12 mouse cellular contexts compared by ENCODE assay signal in genomic region chr9:66988198-66988887, GRCm38 (mm10). TPM values are rescaled to one million over a fixed set of nuclear protein-coding genes. Genes with fewer than 3 reads are reported as not detected.
A peak's percentile ranks its signal among the peaks of the same experiment; 100 is the strongest.
DNase-seq lines count a peak whose midpoint lies in the region; ATAC-seq and TF ChIP-seq lines count a peak whose summit lies in the region.
"Had no signal": no experiment of that assay in that cellular context is flagged by ENCODE, and none has a peak within 500 bp of the region (broad histone marks: within the 10 kb centered on the region; RNA-seq: fewer than 3 reads in every experiment).

No protein-coding gene starts in this region.

- H3K9me3 ChIP-seq in kidney, embryonic 14.5 days (ENCODE audit: control insufficient read depth, low read length) = no peaks in the 10 kb centered on the region
- no peaks in the 10 kb centered on the region for H3K9me3 ChIP-seq in liver, embryonic 16.5 days (replicated peaks; ENCODE audit: control insufficient read depth, low read length)
- H3K9me3 ChIP-seq: midbrain, embryonic 12.5 days had no signal

- peak; percentile 45 for ATAC-seq in kidney, embryonic 14.5 days (ENCODE audit: low FRiP score, low TSS enrichment)
- ATAC-seq in Patski = peak; percentile 14
- ATAC-seq in erythroblast, adult 5-6 weeks (replicated peaks; ENCODE audit: low FRiP score, poor library complexity, severe bottlenecking) = peak; percentile 70
- ATAC-seq in liver, embryonic 16.5 days (ENCODE audit: low read depth) = peak; percentile 89

- peaks cover 9% of the 10 kb centered on the region for H3K4me1 ChIP-seq in kidney, embryonic 14.5 days (ENCODE audit: control insufficient read depth, insufficient read depth, low read length)
- H3K4me1 ChIP-seq in liver, embryonic 16.5 days (ENCODE audit: control insufficient read depth, low read depth, low read length) = peaks cover 44% of the 10 kb centered on the region
- H3K4me1 ChIP-seq: midbrain, embryonic 12.5 days had no signal

- CTCF ChIA-PET in Patski (lab: Charles Lee) = interaction anchor here (0.7 to 3.6 kb wide), 8 partner anchors 9 to 224 kb away, joined by 3 to 9 read pairs (median 6); no protein-coding TSS in a partner anchor

- POLR2A ChIA-PET in Patski (lab: Charles Lee) = interaction anchor here (1.0 to 2.6 kb wide), 5 partner anchors 13 to 60 kb away, joined by 3 to 16 read pairs (median 6); partner anchors contain the start of gene Tpm1

- H3K9ac ChIP-seq in kidney, embryonic 14.5 days (ENCODE audit: low read depth, low read length) = no peak overlapping the region
- peak overlapping the region; percentile 48 for H3K9ac ChIP-seq in liver, embryonic 16.5 days (ENCODE audit: low read depth, low read length)
- H3K9ac ChIP-seq: midbrain, embryonic 12.5 days had no signal

- H3K27ac ChIP-seq in kidney, embryonic 14.5 days (ENCODE audit: low read depth, low read length) = peak overlapping the region; percentile 93
- peak overlapping the region; percentile 79 for H3K27ac ChIP-seq in liver, embryonic 16.5 days (ENCODE audit: low read length)
- H3K27ac ChIP-seq: midbrain, embryonic 12.5 days had no signal

- 56% methylated on average over 11 of the region's 11 CpGs for WGBS in kidney, embryonic 14.5 days
- WGBS in liver, embryonic 16.5 days (ENCODE audit: insufficient replicate concordance) = 39% methylated on average over 11 of the region's 11 CpGs

- H3K36me3 ChIP-seq in kidney, embryonic 14.5 days (ENCODE audit: control insufficient read depth, insufficient read depth, low read length) = no peaks in the 10 kb centered on the region
- H3K36me3 ChIP-seq in liver, embryonic 16.5 days (ENCODE audit: control insufficient read depth, insufficient read depth) = no peaks in the 10 kb centered on the region
- H3K36me3 ChIP-seq: midbrain, embryonic 12.5 days had no signal

- DNase-seq in kidney, postnatal 14 days = no peak
- no peak for DNase-seq in Patski (ENCODE audit: low read depth, low spot score)
- DNase-seq in right cerebral cortex, postnatal 4 days = no peak
- no peak for DNase-seq in thymus, postnatal 10 days (ENCODE audit: low spot score in 2 of 2)
- DNase-seq in Muller cell, postnatal 12 days (ENCODE audit: inconsistent ontology term) = no peak
- DNase-seq: gastrocnemius, postnatal 36 days; retina, postnatal 1 day; thymus, postnatal 14 days had no signal

- H3K27me3 ChIP-seq in kidney, embryonic 14.5 days (ENCODE audit: control insufficient read depth, insufficient read depth, low read length) = no peaks in the 10 kb centered on the region
- no peaks in the 10 kb centered on the region for H3K27me3 ChIP-seq in Patski
- H3K27me3 ChIP-seq in liver, embryonic 16.5 days (ENCODE audit: control insufficient read depth, insufficient read depth, low read depth, low read length) = no peaks in the 10 kb centered on the region
- H3K27me3 ChIP-seq: midbrain, embryonic 12.5 days had no signal

- TF ChIP-seq CTCF in Patski (IDR thresholded peaks at IDR 0.05) = no peak

- H3K4me3 ChIP-seq in kidney, embryonic 14.5 days (ENCODE audit: low read length) = no peak overlapping the region
- peak overlapping the region; percentile 23 for H3K4me3 ChIP-seq in liver, embryonic 16.5 days (ENCODE audit: low read depth, low read length)
- H3K4me3 ChIP-seq: midbrain, embryonic 12.5 days had no signal

- H3K4me2 ChIP-seq in kidney, embryonic 14.5 days (replicated peaks; ENCODE audit: low read depth, low read length) = no peak overlapping the region
- H3K4me2 ChIP-seq in liver, embryonic 16.5 days (ENCODE audit: low read depth, low read length) = peak overlapping the region; percentile 52
- H3K4me2 ChIP-seq: midbrain, embryonic 12.5 days had no signal

- in situ Hi-C loops in Patski (cut with MboI; ENCODE audit: low pct_unique_long_range_greater_than_20kb) = no loop called here

RNA-seq across cellular contexts. Expression of gene Lactb, which starts 13.1 kb away (rescaled TPM):
- 20.6 and 23.4 TPM in 2 replicates for polyA plus RNA-seq in kidney, embryonic 14.5 days (2014; fragmentation: Nextera tagmentation; extraction: Ambion mirVana)
- polyA plus RNA-seq in Patski (2021) = 55.2 TPM
- total RNA-seq in erythroblast, adult 5-6 weeks (2015; ENCODE audit: low replicate concordance) = 0.96 and 12.1 TPM in 2 replicates
- total RNA-seq in erythroblast, adult 5-6 weeks (2017; ENCODE audit: low replicate concordance) = 3.2 and 7.2 TPM in 2 replicates
- 3.6 and 4.4 TPM in 2 replicates for polyA plus RNA-seq in liver, embryonic 16.5 days (2015; fragmentation: Nextera tagmentation; extraction: Ambion mirVana)

RNA-seq across cellular contexts. Expression of gene Rps27l, which starts 42.5 kb away (rescaled TPM):
- polyA plus RNA-seq in kidney, embryonic 14.5 days (2014; fragmentation: Nextera tagmentation; extraction: Ambion mirVana) = 724 and 1,042 TPM in 2 replicates
- 377 TPM for polyA plus RNA-seq in Patski (2021)
- total RNA-seq in erythroblast, adult 5-6 weeks (2015; ENCODE audit: low replicate concordance) = 102 and 125 TPM in 2 replicates
- 23.7 and 43.2 TPM in 2 replicates for total RNA-seq in erythroblast, adult 5-6 weeks (2017; ENCODE audit: low replicate concordance)
- 406 and 455 TPM in 2 replicates for polyA plus RNA-seq in liver, embryonic 16.5 days (2015; fragmentation: Nextera tagmentation; extraction: Ambion mirVana)

Comparison
In these comparisons a context has a peak if more than half of its experiments do, and no peak if none do; other contexts are left out.
1. ATAC-seq: peak in every context shown above with its lines; median percentile 89 in liver, embryonic 16.5 days; 70 in erythroblast, adult 5-6 weeks; 45 in kidney, embryonic 14.5 days; 14 in Patski.